Mouse (Mus musculus) neural tube, embryonic 13.5 days (tissue): ENCODE results near the gene Ly6g6c. TPM values are rescaled to one million over a fixed set of nuclear protein-coding genes. Genes with fewer than 3 reads are reported as not detected.

ENCODE experiments used
- ATAC-seq: fragments of 200-750 bp; cut with Nextera tagmentation; 2 replicates; pipeline ENCODE4 v1.8.0; 2017; ENCODE audit warnings: low read depth, mild to moderate bottlenecking, moderate TSS enrichment, moderate library complexity
- H3K27ac ChIP-seq: fragments of 300-500 bp; sonication (generic); replicated peaks from 2 replicates; pipeline ENCODE4 v1.5.1; 2015; ENCODE audit warnings: moderate library complexity, mild to moderate bottlenecking, inconsistent platforms
- H3K27me3 ChIP-seq: fragments of 300-500 bp; sonication (generic); 2 replicates; pipeline ENCODE4 v1.6.1; 2015; ENCODE audit warnings: mild to moderate bottlenecking, inconsistent platforms
- H3K36me3 ChIP-seq: fragments of 300-500 bp; sonication (generic); 2 replicates; pipeline ENCODE4 v1.6.1; 2015; ENCODE audit warnings: mild to moderate bottlenecking, inconsistent platforms
- H3K4me1 ChIP-seq: fragments of 300-500 bp; sonication (generic); replicated peaks from 2 replicates; pipeline ENCODE4 v1.6.1; 2015; ENCODE audit warnings: inconsistent platforms
- H3K4me2 ChIP-seq: fragments of 300-500 bp; sonication (generic); 2 replicates; pipeline ENCODE4 v1.6.1; 2015; ENCODE audit warnings: inconsistent platforms, mild to moderate bottlenecking, moderate library complexity
- H3K4me3 ChIP-seq: fragments of 300-500 bp; sonication (generic); 2 replicates; pipeline ENCODE4 v1.5.1; 2015; ENCODE audit warnings: mild to moderate bottlenecking, inconsistent platforms
- H3K9ac ChIP-seq: fragments of 300-500 bp; sonication (generic); 2 replicates; pipeline ENCODE4 v1.6.1; 2015; ENCODE audit warnings: moderate library complexity, mild to moderate bottlenecking, inconsistent platforms
- H3K9me3 ChIP-seq: fragments of 300-500 bp; sonication (generic); 2 replicates; pipeline ENCODE4 v1.6.1; 2016; ENCODE audit warnings: inconsistent platforms
- WGBS: fragments of 180-500 bp; shearing (Covaris S2); methylation state at CpG from one replicate; pipeline ENCODE4 v1.1.7; 2015; 5-methylcytosine and 5-hydroxymethylcytosine counted together
- polyA plus RNA-seq: library from polyadenylated mRNA; unstranded; fragments of >200 nt; fragmentation: Nextera tagmentation; extraction: Ambion mirVana; gene quantifications from 2 replicates; pipeline ENCODE4 v1.2.1, GENCODE M21; 2015

Ly6g6c gene
- polyA plus RNA-seq, 1 experiment from 2014 or later = not detected

GRCm38 (mm10) chr17:35034896-35035295 lies 30.3 kb upstream of the Ly6g6c start:
- Histone ChIP-seq H3K9me3 (no peaks in the 10 kb centered on the region), H3K27me3 (no peaks in the 10 kb centered on the region), H3K9ac (no peak overlapping the region), H3K36me3 (no peaks in the 10 kb centered on the region), H3K4me2 (no peak overlapping the region), H3K27ac (no peak overlapping the region), H3K4me3 (no peak overlapping the region), H3K4me1 (peaks cover 1% of the 10 kb centered on the region)
- ATAC-seq = no peak
- WGBS = 74% methylated on average over 6 of the region's 6 CpGs

GRCm38 (mm10) chr17:35039121-35039873 lies 25.9 kb upstream of the Ly6g6c start:
- H3K4me3 ChIP-seq = no peak overlapping the region
- H3K4me2 ChIP-seq = no peak overlapping the region
- no peak for ATAC-seq
- no peaks in the 10 kb centered on the region for H3K27me3 ChIP-seq
- H3K36me3 ChIP-seq = no peaks in the 10 kb centered on the region
- H3K9ac ChIP-seq = no peak overlapping the region
- WGBS = 88% methylated on average over 11 of the region's 11 CpGs
- H3K4me1 ChIP-seq = no peaks in the 10 kb centered on the region
- no peak overlapping the region for H3K27ac ChIP-seq
- H3K9me3 ChIP-seq = no peaks in the 10 kb centered on the region

- no peak overlapping the region for H3K4me2 ChIP-seq
- ATAC-seq = no peak
- H3K9me3 ChIP-seq = no peaks in the 10 kb centered on the region
- H3K36me3 ChIP-seq = no peaks in the 10 kb centered on the region
- WGBS = 86% methylated on average over 4 of the region's 4 CpGs
- H3K27me3 ChIP-seq = no peaks in the 10 kb centered on the region
- H3K4me1 ChIP-seq = peaks cover 21% of the 10 kb centered on the region
- no peak overlapping the region for H3K27ac ChIP-seq
- H3K9ac ChIP-seq = no peak overlapping the region
- no peak overlapping the region for H3K4me3 ChIP-seq
These were observed 21.4 kb upstream of the Ly6g6c start for GRCm38 (mm10) chr17:35043794-35044193.

- Histone ChIP-seq H3K9me3 (no peaks in the 10 kb centered on the region), H3K9ac (peak overlapping the region; percentile 83; the same call in 1 of the 2 replicates), H3K36me3 (no peaks in the 10 kb centered on the region), H3K27ac (no peak overlapping the region), H3K4me3 (peak overlapping the region; percentile 58), H3K27me3 (no peaks in the 10 kb centered on the region), H3K4me1 (peaks cover 31% of the 10 kb centered on the region), H3K4me2 (peak overlapping the region; percentile 99)
- ATAC-seq = no peak
- 80% methylated on average over 7 of the region's 7 CpGs for WGBS
These were observed 20.0 kb upstream of the Ly6g6c start for GRCm38 (mm10) chr17:35044904-35045806.

GRCm38 (mm10) chr17:35045807-35046680 lies 19.1 kb upstream of the Ly6g6c start:
- Histone ChIP-seq H3K4me2 (peak overlapping the region; percentile 99), H3K9me3 (no peaks in the 10 kb centered on the region), H3K4me1 (peaks cover 38% of the 10 kb centered on the region), H3K4me3 (peak overlapping the region; percentile 58), H3K36me3 (no peaks in the 10 kb centered on the region), H3K27ac (peak overlapping the region; percentile 76), H3K27me3 (no peaks in the 10 kb centered on the region), H3K9ac (peak overlapping the region; percentile 83)
- WGBS = 7% methylated on average over 33 of the region's 48 CpGs
- peak; percentile 74 for ATAC-seq

- peak within 1 kb of the TSS; percentile 76 for H3K27ac ChIP-seq
- 3% methylated on average over 33 of the region's 33 CpGs for WGBS
These were observed 18.3 kb upstream of the Ly6g6c start, which contains the start of gene Msh5 for GRCm38 (mm10) chr17:35046681-35047455. Gene Msh5 (minus strand): TSS chr17:35046745.

GRCm38 (mm10) chr17:35047688-35048087 lies 17.5 kb upstream of the Ly6g6c start:
- no peak for ATAC-seq
- no peak overlapping the region for H3K4me3 ChIP-seq
- peak overlapping the region; percentile 42 for H3K27ac ChIP-seq
- peak overlapping the region; percentile 6; the same call in 1 of the 2 replicates for H3K4me2 ChIP-seq
- H3K9ac ChIP-seq = no peak overlapping the region
- H3K9me3 ChIP-seq = no peaks in the 10 kb centered on the region
- WGBS = 66% methylated on average over 1 of the region's 1 CpGs
- H3K27me3 ChIP-seq = no peaks in the 10 kb centered on the region
- H3K36me3 ChIP-seq = 0 out of 2 replicates have a peak, but pooled peaks cover under 1% of the 10 kb centered on the region
- peaks cover 54% of the 10 kb centered on the region for H3K4me1 ChIP-seq

More at GRCm38 (mm10) chr17:35046681-35047455, 18.3 kb upstream of the Ly6g6c start, which contains the start of gene Msh5:
- H3K27me3 ChIP-seq = no peaks in the 10 kb centered on the region
- peaks cover 46% of the 10 kb centered on the region for H3K4me1 ChIP-seq
- no peaks in the 10 kb centered on the region for H3K36me3 ChIP-seq
- peak; percentile 98 for ATAC-seq
- peak within 1 kb of the TSS; percentile 99 for H3K4me2 ChIP-seq
- H3K9ac ChIP-seq = peak within 1 kb of the TSS; percentile 83
- no peaks in the 10 kb centered on the region for H3K9me3 ChIP-seq
- peak within 1 kb of the TSS; percentile 58 for H3K4me3 ChIP-seq

- 35% methylated on average over 11 of the region's 11 CpGs for WGBS
- H3K4me3 ChIP-seq = no peak overlapping the region
- H3K27ac ChIP-seq = peak overlapping the region; percentile 42; the same call in 1 of the 2 replicates
- H3K36me3 ChIP-seq = peaks cover 4% of the 10 kb centered on the region; the same call in 1 of the 2 replicates
- no peak for ATAC-seq
- H3K27me3 ChIP-seq = no peaks in the 10 kb centered on the region
- H3K9ac ChIP-seq = no peak overlapping the region
- H3K4me1 ChIP-seq = peaks cover 58% of the 10 kb centered on the region
- H3K4me2 ChIP-seq = peak overlapping the region; percentile 6; the same call in 1 of the 2 replicates
- H3K9me3 ChIP-seq = no peaks in the 10 kb centered on the region
These were observed 16.8 kb upstream of the Ly6g6c start for GRCm38 (mm10) chr17:35048149-35048931.

GRCm38 (mm10) chr17:35048932-35049440 lies 16.2 kb upstream of the Ly6g6c start:
- Histone ChIP-seq H3K4me3 (no peak overlapping the region), H3K4me1 (peaks cover 58% of the 10 kb centered on the region), H3K4me2 (peak overlapping the region; percentile 64), H3K27me3 (no peaks in the 10 kb centered on the region), H3K27ac (peak overlapping the region; percentile 95; the same call in 1 of the 2 replicates), H3K9me3 (no peaks in the 10 kb centered on the region), H3K36me3 (peaks cover 9% of the 10 kb centered on the region), H3K9ac (no peak overlapping the region)
- WGBS = 79% methylated on average over 5 of the region's 5 CpGs
- no peak for ATAC-seq

GRCm38 (mm10) chr17:35049561-35050016 lies 15.6 kb upstream of the Ly6g6c start, which contains the start of gene Clic1:
Gene Clic1 (plus strand): TSS chr17:35049966.
- Histone ChIP-seq H3K36me3 (peaks cover 13% of the 10 kb centered on the region), H3K4me1 (peaks cover 58% of the 10 kb centered on the region), H3K27ac (peak within 1 kb of the TSS; percentile 95), H3K4me3 (peak within 1 kb of the TSS; percentile 45), H3K27me3 (no peaks in the 10 kb centered on the region), H3K9ac (peak within 1 kb of the TSS; percentile 78), H3K4me2 (peak within 1 kb of the TSS; percentile 64), H3K9me3 (no peaks in the 10 kb centered on the region)
- WGBS = 7% methylated on average over 11 of the region's 11 CpGs
- ATAC-seq = no peak
